Mouse (Mus musculus): Measurements from ENCODE around the gene Eef1a1. TPM values are rescaled to one million over a fixed set of nuclear protein-coding genes. Genes with fewer than 3 reads are reported as not detected.

The Eef1a1 gene
- polyA plus RNA-seq, 2 experiments, result 6,070 to 9,083 TPM

DNA sequence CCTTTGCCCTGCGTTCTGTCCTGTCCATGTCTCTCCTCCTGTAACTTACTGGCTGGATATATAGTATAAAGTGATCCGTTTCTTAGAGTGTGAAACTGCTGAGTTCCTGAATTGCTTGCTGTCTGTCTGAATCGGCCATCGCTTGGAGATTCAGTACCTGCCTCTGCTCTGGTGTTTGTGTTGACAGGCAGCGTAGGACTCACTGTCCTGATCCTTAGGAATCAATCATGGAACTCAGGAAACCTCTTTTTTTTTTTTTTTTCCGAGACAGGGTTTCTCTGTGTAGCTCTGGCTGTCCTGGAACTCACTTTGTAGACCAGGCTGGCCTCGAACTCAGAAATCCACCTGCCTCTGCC is 17.7 kb upstream of the Eef1a1 start:
- DNase-seq (ENCODE audit: low spot score) (no peak), ATAC-seq (ENCODE audit: low FRiP score, low read depth) (no peak)
- Histone ChIP-seq H3K36me3 (ENCODE audit: control insufficient read depth, insufficient read depth, low read length) (no peaks in the 10 kb centered on the region), H3K4me3 (replicated peaks; ENCODE audit: low read length) (no peak overlapping the region), H3K9me3 (ENCODE audit: control insufficient read depth, low read length) (no peaks in the 10 kb centered on the region; the same call in 1 of the 2 replicates), H3K9ac (ENCODE audit: low read depth, low read length, severe bottlenecking) (no peak overlapping the region), H3K27me3 (ENCODE audit: control insufficient read depth, insufficient read depth, low read length) (no peaks in the 10 kb centered on the region), H3K27ac (replicated peaks; ENCODE audit: low read depth, low read length) (no peak overlapping the region), H3K4me2 (replicated peaks; ENCODE audit: low read depth, low read length, severe bottlenecking) (no peak overlapping the region), H3K4me1 (ENCODE audit: control insufficient read depth, insufficient read depth, low read length) (peaks cover 8% of the 10 kb centered on the region)
- 87% methylated on average over 7 of the region's 7 CpGs for WGBS
- no peak for TF ChIP-seq POLR2A (IDR thresholded peaks at IDR 0.05; ENCODE audit: borderline replicate concordance, extremely low read depth, insufficient read depth, insufficient read length)

DNA sequence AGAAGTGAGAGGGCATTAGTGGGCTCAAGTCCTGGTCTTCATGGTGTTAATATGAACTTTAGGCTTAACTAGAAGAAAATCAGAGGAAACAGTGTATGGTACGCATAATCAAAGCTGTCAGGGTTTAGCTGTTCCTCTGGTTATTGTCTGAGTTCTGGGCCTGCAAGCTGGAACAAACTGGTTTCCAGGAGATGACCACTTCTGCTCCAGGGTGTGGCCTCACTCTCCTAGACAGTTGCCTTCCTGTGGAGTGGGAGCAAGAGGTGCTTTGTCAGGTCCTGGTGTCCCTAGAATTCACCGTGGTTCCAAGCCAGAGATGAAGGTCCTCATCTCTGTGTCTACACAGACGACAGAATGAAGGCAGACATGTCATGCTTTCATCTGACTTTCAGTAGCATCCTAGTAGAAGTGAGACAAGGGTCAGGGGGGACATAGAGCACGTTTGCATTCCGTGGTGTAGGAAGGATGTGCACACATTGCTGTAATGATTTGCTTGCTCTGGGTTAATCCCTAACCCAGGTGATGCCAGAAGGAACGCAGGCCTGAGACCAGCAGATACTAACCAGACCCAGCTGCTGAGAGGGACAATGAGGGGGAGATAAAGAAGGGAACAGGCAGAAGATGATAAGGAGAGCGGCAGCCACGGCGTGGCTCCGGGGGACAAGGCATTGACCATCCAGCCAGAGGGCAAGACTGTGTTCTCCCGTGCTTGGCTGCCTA is 17.2 kb upstream of the Eef1a1 start:
- no peak for TF ChIP-seq POLR2A (IDR thresholded peaks at IDR 0.05; ENCODE audit: borderline replicate concordance, extremely low read depth, insufficient read depth, insufficient read length)
- ATAC-seq (ENCODE audit: low FRiP score, low read depth), result no peak
- Histone ChIP-seq H3K27me3 (ENCODE audit: control insufficient read depth, insufficient read depth, low read length) (no peaks in the 10 kb centered on the region), H3K4me3 (replicated peaks; ENCODE audit: low read length) (no peak overlapping the region), H3K4me1 (ENCODE audit: control insufficient read depth, insufficient read depth, low read length) (peaks cover 8% of the 10 kb centered on the region), H3K36me3 (ENCODE audit: control insufficient read depth, insufficient read depth, low read length) (no peaks in the 10 kb centered on the region), H3K27ac (replicated peaks; ENCODE audit: low read depth, low read length) (no peak overlapping the region), H3K9ac (ENCODE audit: low read depth, low read length, severe bottlenecking) (no peak overlapping the region), H3K4me2 (replicated peaks; ENCODE audit: low read depth, low read length, severe bottlenecking) (no peak overlapping the region), H3K9me3 (ENCODE audit: control insufficient read depth, low read length) (no peaks in the 10 kb centered on the region)
- 53% methylated on average over 11 of the region's 11 CpGs for WGBS
- no peak for DNase-seq (ENCODE audit: low spot score)

DNA sequence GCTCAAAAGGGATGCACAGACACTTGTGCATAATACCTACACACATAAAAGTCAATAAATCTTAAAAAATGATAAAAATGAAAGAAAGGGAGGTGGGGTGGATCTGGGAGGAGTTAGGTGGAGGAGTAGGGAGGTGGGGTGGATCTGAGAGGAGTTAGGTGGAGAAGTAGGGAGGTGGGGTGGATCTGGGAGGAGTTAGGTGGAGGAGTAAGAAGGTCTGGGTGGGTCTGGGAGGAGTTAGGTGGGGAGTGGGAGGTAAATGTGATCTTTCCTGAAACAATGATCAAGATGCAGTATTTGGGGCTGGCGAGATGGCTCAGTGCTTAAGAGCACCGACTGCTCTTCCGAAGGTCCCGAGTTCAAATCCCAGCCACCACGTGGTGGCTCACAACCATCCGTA is 16.3 kb upstream of the Eef1a1 start:
- Histone ChIP-seq H3K9me3 (ENCODE audit: control insufficient read depth, low read length) (no peaks in the 10 kb centered on the region), H3K36me3 (ENCODE audit: control insufficient read depth, insufficient read depth, low read length) (no peaks in the 10 kb centered on the region), H3K4me1 (ENCODE audit: control insufficient read depth, insufficient read depth, low read length) (peaks cover 8% of the 10 kb centered on the region), H3K4me3 (replicated peaks; ENCODE audit: low read length) (no peak overlapping the region), H3K4me2 (replicated peaks; ENCODE audit: low read depth, low read length, severe bottlenecking) (no peak overlapping the region), H3K27me3 (ENCODE audit: control insufficient read depth, insufficient read depth, low read length) (no peaks in the 10 kb centered on the region), H3K27ac (replicated peaks; ENCODE audit: low read depth, low read length) (no peak overlapping the region), H3K9ac (ENCODE audit: low read depth, low read length, severe bottlenecking) (no peak overlapping the region)
- no peak for TF ChIP-seq POLR2A (IDR thresholded peaks at IDR 0.05; ENCODE audit: borderline replicate concordance, extremely low read depth, insufficient read depth, insufficient read length)
- no peak for DNase-seq (ENCODE audit: low spot score)
- ATAC-seq (ENCODE audit: low FRiP score, low read depth), result no peak
- WGBS, result 89% methylated on average over 6 of the region's 6 CpGs

GRCm38 (mm10) chr9:78504679-78505078 is 15.7 kb upstream of the Eef1a1 start:
- no peak for TF ChIP-seq POLR2A (IDR thresholded peaks at IDR 0.05; ENCODE audit: borderline replicate concordance, extremely low read depth, insufficient read depth, insufficient read length)
- ATAC-seq (ENCODE audit: low FRiP score, low read depth), result no peak
- no peak overlapping the region for H3K27ac ChIP-seq (replicated peaks; ENCODE audit: low read depth, low read length)
- no peak overlapping the region for H3K4me3 ChIP-seq (replicated peaks; ENCODE audit: low read length)
- 82% methylated on average over 3 of the region's 3 CpGs for WGBS
- H3K36me3 ChIP-seq (ENCODE audit: control insufficient read depth, insufficient read depth, low read length), result no peaks in the 10 kb centered on the region
- no peak overlapping the region for H3K4me2 ChIP-seq (replicated peaks; ENCODE audit: low read depth, low read length, severe bottlenecking)
- no peaks in the 10 kb centered on the region for H3K9me3 ChIP-seq (ENCODE audit: control insufficient read depth, low read length)
- no peak overlapping the region for H3K9ac ChIP-seq (ENCODE audit: low read depth, low read length, severe bottlenecking)
- no peaks in the 10 kb centered on the region for H3K27me3 ChIP-seq (ENCODE audit: control insufficient read depth, insufficient read depth, low read length)
- H3K4me1 ChIP-seq (ENCODE audit: control insufficient read depth, insufficient read depth, low read length), result peaks cover 8% of the 10 kb centered on the region
- no peak for DNase-seq (ENCODE audit: low spot score)

DNA sequence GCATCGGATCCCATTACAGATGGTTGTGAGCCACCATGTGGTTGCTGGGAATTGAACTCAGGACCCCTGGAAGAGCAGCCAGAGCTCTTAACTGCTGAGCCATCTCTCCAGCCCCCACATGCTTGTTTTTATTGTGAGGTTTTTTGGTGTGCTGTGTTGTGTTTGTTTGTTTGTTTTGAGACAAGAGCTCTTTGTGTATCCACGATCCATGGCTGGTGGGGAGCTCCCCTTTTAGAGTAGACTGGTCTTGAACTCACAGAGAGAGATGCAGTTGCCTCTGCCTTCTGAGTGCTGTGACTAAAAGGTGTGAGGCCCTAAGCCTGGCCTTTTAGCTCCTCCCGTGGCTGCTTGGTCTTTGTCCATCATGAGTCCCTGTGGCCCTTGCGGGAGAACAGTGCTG is 15.2 kb upstream of the Eef1a1 start:
- no peak overlapping the region for H3K27ac ChIP-seq (replicated peaks; ENCODE audit: low read depth, low read length)
- peaks cover 8% of the 10 kb centered on the region for H3K4me1 ChIP-seq (ENCODE audit: control insufficient read depth, insufficient read depth, low read length)
- H3K27me3 ChIP-seq (ENCODE audit: control insufficient read depth, insufficient read depth, low read length), result no peaks in the 10 kb centered on the region
- no peaks in the 10 kb centered on the region for H3K9me3 ChIP-seq (ENCODE audit: control insufficient read depth, low read length)
- 72% methylated on average over 4 of the region's 4 CpGs for WGBS
- H3K9ac ChIP-seq (ENCODE audit: low read depth, low read length, severe bottlenecking), result no peak overlapping the region
- H3K4me3 ChIP-seq (replicated peaks; ENCODE audit: low read length), result no peak overlapping the region
- ATAC-seq (ENCODE audit: low FRiP score, low read depth) (no peak), DNase-seq (ENCODE audit: low spot score) (no peak)
- H3K36me3 ChIP-seq (ENCODE audit: control insufficient read depth, insufficient read depth, low read length), result no peaks in the 10 kb centered on the region
- no peak overlapping the region for H3K4me2 ChIP-seq (replicated peaks; ENCODE audit: low read depth, low read length, severe bottlenecking)
- TF ChIP-seq POLR2A (IDR thresholded peaks at IDR 0.05; ENCODE audit: borderline replicate concordance, extremely low read depth, insufficient read depth, insufficient read length), result no peak
